Mouse (Mus musculus): Measurements from ENCODE around the gene Fcgr1.

GRCm38 (mm10) chr3:96338043-96338442 lies 44.3 kb upstream of the Fcgr1 start:
- TF ChIP-seq POLR2A (IDR thresholded peaks at IDR 0.05; ENCODE audit: insufficient read depth, low read length) = no peak
- no peak for TF ChIP-seq CTCF (IDR thresholded peaks at IDR 0.05; ENCODE audit: low read depth, low read length)
- TF ChIP-seq EP300 (IDR thresholded peaks at IDR 0.05; ENCODE audit: insufficient read depth, low read depth, low read length) = no peak
